Mouse (Mus musculus): ENCODE results near the gene Nlrc5. TPM values are rescaled to one million over a fixed set of nuclear protein-coding genes. Genes with fewer than 3 reads are reported as not detected.

Gene Nlrc5
- polyA plus RNA-seq, 1 experiment: 7.4 TPM

- H3K4me3 ChIP-seq (ENCODE audit: low read depth, low read length): no peak overlapping the region
- H3K27me3 ChIP-seq (ENCODE audit: control insufficient read depth, insufficient read depth, low read length): no peaks in the 10 kb centered on the region
- peaks cover 4% of the 10 kb centered on the region; the same call in 1 of the 2 replicates for H3K4me1 ChIP-seq (ENCODE audit: control insufficient read depth, insufficient read depth, insufficient read length, low read length)
- no peak for TF ChIP-seq CTCF (IDR thresholded peaks at IDR 0.05; ENCODE audit: extremely low read depth, insufficient read length, insufficient replicate concordance, low read depth, low read length)
- no peak for TF ChIP-seq POLR2A (IDR thresholded peaks at IDR 0.05; ENCODE audit: low read depth, low read length)
- WGBS: 61% methylated on average over 1 of the region's 1 CpGs
- no peak overlapping the region for H3K27ac ChIP-seq (ENCODE audit: insufficient read depth, low read depth, low read length)
- no peaks in the 10 kb centered on the region; the same call in 1 of the 2 replicates for H3K36me3 ChIP-seq (ENCODE audit: control insufficient read depth, insufficient read depth, low read length)
Observed at GRCm38 (mm10) chr8:94493240-94493639, 59.1 kb downstream of the Nlrc5 start.

GRCm38 (mm10) chr8:94515430-94516208 is 81.5 kb downstream of the Nlrc5 start:
- no peak overlapping the region for H3K4me3 ChIP-seq (ENCODE audit: low read depth, low read length)
- no peaks in the 10 kb centered on the region for H3K27me3 ChIP-seq (ENCODE audit: control insufficient read depth, insufficient read depth, low read length)
- no peaks in the 10 kb centered on the region for H3K4me1 ChIP-seq (ENCODE audit: control insufficient read depth, insufficient read depth, insufficient read length, low read length)
- H3K27ac ChIP-seq (ENCODE audit: insufficient read depth, low read depth, low read length): no peak overlapping the region
- no peak for TF ChIP-seq CTCF (IDR thresholded peaks at IDR 0.05; ENCODE audit: extremely low read depth, insufficient read length, insufficient replicate concordance, low read depth, low read length)
- no peak for TF ChIP-seq POLR2A (IDR thresholded peaks at IDR 0.05; ENCODE audit: low read depth, low read length)
- peaks cover 13% of the 10 kb centered on the region for H3K36me3 ChIP-seq (ENCODE audit: control insufficient read depth, insufficient read depth, low read length)
- 56% methylated on average over 5 of the region's 5 CpGs for WGBS

- TF ChIP-seq POLR2A (IDR thresholded peaks at IDR 0.05; ENCODE audit: low read depth, low read length) (no peak), CTCF (IDR thresholded peaks at IDR 0.05; ENCODE audit: extremely low read depth, insufficient read length, insufficient replicate concordance, low read depth, low read length) (no peak)
- WGBS: 30% methylated on average over 1 of the region's 1 CpGs
- Histone ChIP-seq H3K4me3 (ENCODE audit: low read depth, low read length) (no peak overlapping the region), H3K27me3 (ENCODE audit: control insufficient read depth, insufficient read depth, low read length) (no peaks in the 10 kb centered on the region), H3K27ac (ENCODE audit: insufficient read depth, low read depth, low read length) (no peak overlapping the region), H3K36me3 (ENCODE audit: control insufficient read depth, insufficient read depth, low read length) (peaks cover 13% of the 10 kb centered on the region), H3K4me1 (ENCODE audit: control insufficient read depth, insufficient read depth, insufficient read length, low read length) (no peaks in the 10 kb centered on the region)
Observed at GRCm38 (mm10) chr8:94516209-94516593, 82.0 kb downstream of the Nlrc5 start.

- WGBS: 44% methylated on average over 3 of the region's 3 CpGs
Observed at GRCm38 (mm10) chr8:94516766-94517165, 82.6 kb downstream of the Nlrc5 start.

GRCm38 (mm10) chr8:94518331-94518730 is 84.2 kb downstream of the Nlrc5 start:
- TF ChIP-seq CTCF (IDR thresholded peaks at IDR 0.05; ENCODE audit: extremely low read depth, insufficient read length, insufficient replicate concordance, low read depth, low read length) (no peak), POLR2A (IDR thresholded peaks at IDR 0.05; ENCODE audit: low read depth, low read length) (no peak)
- WGBS: 67% methylated on average over 10 of the region's 10 CpGs
- H3K27me3 ChIP-seq (ENCODE audit: control insufficient read depth, insufficient read depth, low read length): no peaks in the 10 kb centered on the region
- H3K4me3 ChIP-seq (ENCODE audit: low read depth, low read length): no peak overlapping the region
- peaks cover 5% of the 10 kb centered on the region for H3K36me3 ChIP-seq (ENCODE audit: control insufficient read depth, insufficient read depth, low read length)
- no peak overlapping the region for H3K27ac ChIP-seq (ENCODE audit: insufficient read depth, low read depth, low read length)
- no peaks in the 10 kb centered on the region for H3K4me1 ChIP-seq (ENCODE audit: control insufficient read depth, insufficient read depth, insufficient read length, low read length)

More at GRCm38 (mm10) chr8:94516766-94517165, 82.6 kb downstream of the Nlrc5 start:
- no peak overlapping the region for H3K27ac ChIP-seq (ENCODE audit: insufficient read depth, low read depth, low read length)
- peaks cover 11% of the 10 kb centered on the region for H3K36me3 ChIP-seq (ENCODE audit: control insufficient read depth, insufficient read depth, low read length)
- H3K27me3 ChIP-seq (ENCODE audit: control insufficient read depth, insufficient read depth, low read length): no peaks in the 10 kb centered on the region
- TF ChIP-seq POLR2A (IDR thresholded peaks at IDR 0.05; ENCODE audit: low read depth, low read length) (no peak), CTCF (IDR thresholded peaks at IDR 0.05; ENCODE audit: extremely low read depth, insufficient read length, insufficient replicate concordance, low read depth, low read length) (no peak)
- H3K4me1 ChIP-seq (ENCODE audit: control insufficient read depth, insufficient read depth, insufficient read length, low read length): no peaks in the 10 kb centered on the region
- H3K4me3 ChIP-seq (ENCODE audit: low read depth, low read length): no peak overlapping the region

GRCm38 (mm10) chr8:94519021-94519420 is 84.9 kb downstream of the Nlrc5 start:
- TF ChIP-seq POLR2A (IDR thresholded peaks at IDR 0.05; ENCODE audit: low read depth, low read length): no peak
- TF ChIP-seq CTCF (IDR thresholded peaks at IDR 0.05; ENCODE audit: extremely low read depth, insufficient read length, insufficient replicate concordance, low read depth, low read length): no peak
- H3K36me3 ChIP-seq (ENCODE audit: control insufficient read depth, insufficient read depth, low read length): peaks cover 5% of the 10 kb centered on the region
- no peak overlapping the region for H3K4me3 ChIP-seq (ENCODE audit: low read depth, low read length)
- H3K27me3 ChIP-seq (ENCODE audit: control insufficient read depth, insufficient read depth, low read length): no peaks in the 10 kb centered on the region
- H3K4me1 ChIP-seq (ENCODE audit: control insufficient read depth, insufficient read depth, insufficient read length, low read length): no peaks in the 10 kb centered on the region
- H3K27ac ChIP-seq (ENCODE audit: insufficient read depth, low read depth, low read length): no peak overlapping the region
- WGBS: 90% methylated on average over 5 of the region's 5 CpGs

- TF ChIP-seq POLR2A (IDR thresholded peaks at IDR 0.05; ENCODE audit: low read depth, low read length): no peak
- no peak for TF ChIP-seq CTCF (IDR thresholded peaks at IDR 0.05; ENCODE audit: extremely low read depth, insufficient read length, insufficient replicate concordance, low read depth, low read length)
- Histone ChIP-seq H3K4me3 (ENCODE audit: low read depth, low read length) (no peak overlapping the region), H3K4me1 (ENCODE audit: control insufficient read depth, insufficient read depth, insufficient read length, low read length) (no peaks in the 10 kb centered on the region), H3K27ac (ENCODE audit: insufficient read depth, low read depth, low read length) (no peak overlapping the region), H3K27me3 (ENCODE audit: control insufficient read depth, insufficient read depth, low read length) (no peaks in the 10 kb centered on the region), H3K36me3 (ENCODE audit: control insufficient read depth, insufficient read depth, low read length) (peaks cover 5% of the 10 kb centered on the region)
- WGBS: 45% methylated on average over 4 of the region's 4 CpGs
Observed at GRCm38 (mm10) chr8:94521481-94521880, 87.3 kb downstream of the Nlrc5 start.

All from small intestine, adult 2 months (tissue).